Mouse (Mus musculus): ENCODE measurements at regions not wholly inside any gene's neighbourhood (a gene's known extent, or its start where the extent isn't known, plus 50 kb on each side); places are given as distances from the start of the nearest gene placed in this dataset.
"Not testable (repeated sequence)": the region's sequence is repeated elsewhere in the genome, so short reads cannot be mapped to it uniquely, and the experiment has no call there.

DNA sequence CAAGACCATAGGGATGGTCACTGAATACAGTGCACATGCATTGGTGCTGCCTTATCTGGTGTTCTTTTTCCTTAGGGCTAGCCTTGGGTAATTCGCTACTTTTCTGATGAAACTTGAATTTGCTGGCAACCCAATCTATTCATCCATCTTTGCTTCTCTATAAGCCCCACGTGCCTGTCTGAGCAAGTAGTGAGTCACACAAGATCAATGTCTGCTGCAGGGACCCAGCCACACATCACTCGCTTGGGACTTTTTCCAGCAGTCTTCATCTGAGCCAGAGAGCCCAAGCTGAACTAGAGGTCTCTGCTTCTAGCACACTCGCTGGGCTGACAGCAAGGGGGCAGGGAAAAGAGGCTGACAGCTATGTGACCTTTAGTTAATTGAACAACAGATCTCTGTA is 464.3 kb upstream of the Nmur2 start:
- no peak for DNase-seq (ENCODE audit: low spot score in 2 of 2)

GRCm38 (mm10) chr11:56514941-56515340 is 474.1 kb upstream of the Nmur2 start:
- DNase-seq (ENCODE audit: low spot score in 2 of 2), result no peak

GRCm38 (mm10) chr11:56518486-56518885 is 477.7 kb upstream of the Nmur2 start:
- no peak for DNase-seq (ENCODE audit: low spot score in 2 of 2)

DNA sequence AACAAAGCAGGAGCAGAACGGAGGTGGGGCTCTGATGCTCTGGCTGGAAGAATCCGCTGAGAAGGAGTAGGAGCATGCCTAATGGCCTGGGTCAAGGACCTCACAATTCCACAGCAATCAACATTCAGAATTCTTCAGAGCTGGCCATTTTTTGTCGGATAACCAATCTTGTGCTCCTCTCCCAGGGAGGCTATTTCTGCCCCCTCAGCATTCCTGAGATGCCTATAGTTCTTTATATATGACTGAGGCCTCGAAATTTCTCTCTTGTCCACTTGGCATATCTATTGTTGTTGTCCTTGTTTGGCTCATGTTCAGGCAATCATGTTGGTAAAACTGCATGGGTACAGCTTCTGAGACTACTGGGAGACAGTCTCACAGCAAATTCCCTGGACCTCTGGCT is 460.5 kb upstream of the Gria1 start:
- DNase-seq (ENCODE audit: low spot score in 2 of 2), result no peak

DNA sequence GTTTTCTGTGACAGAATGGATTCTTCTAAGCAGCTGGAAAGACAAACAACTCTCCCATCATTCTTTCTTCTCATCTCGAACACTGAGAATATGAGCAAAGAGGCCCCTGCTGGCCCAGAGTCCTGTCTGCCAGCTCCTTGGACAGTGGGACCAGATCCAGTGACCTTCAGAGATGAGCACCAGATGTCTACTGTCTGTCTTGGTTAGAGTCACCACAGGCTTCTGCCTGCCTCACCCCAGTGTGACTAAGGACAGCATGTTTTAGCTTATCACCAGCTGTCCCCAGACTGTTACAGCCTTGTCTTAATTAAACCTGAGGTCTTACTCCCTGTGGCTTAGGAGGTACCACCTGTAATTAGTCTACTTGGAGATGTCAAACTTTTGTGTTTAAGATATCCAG is 454.9 kb upstream of the Gria1 start:
- DNase-seq (ENCODE audit: low spot score in 2 of 2), result no peak

DNA sequence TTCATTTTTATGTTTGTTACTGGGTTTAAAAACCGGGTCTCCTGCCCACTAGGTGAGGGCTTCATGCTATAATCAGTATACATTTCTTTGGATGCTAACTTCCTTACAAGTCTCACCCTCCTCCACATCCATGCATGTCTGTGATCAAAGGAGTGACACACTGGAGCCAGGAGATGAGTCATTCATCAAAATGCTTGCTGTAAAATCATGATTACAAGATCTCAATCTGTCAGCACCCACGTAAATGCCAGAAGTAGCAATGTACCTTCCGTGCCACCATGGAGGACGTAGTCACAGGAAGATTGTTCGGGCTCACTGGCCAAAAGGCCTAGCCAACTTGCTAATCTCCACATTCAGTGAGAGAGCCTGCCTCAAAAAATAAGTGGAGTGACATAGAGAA is 431.2 kb upstream of the Gria1 start:
- peak in 1 of 2 experiments; percentile 8 for DNase-seq (ENCODE audit: low spot score in 2 of 2)

GRCm38 (mm10) chr11:56583054-56583453 is 428.1 kb upstream of the Gria1 start:
- no peak for DNase-seq (ENCODE audit: low spot score in 2 of 2)

DNA sequence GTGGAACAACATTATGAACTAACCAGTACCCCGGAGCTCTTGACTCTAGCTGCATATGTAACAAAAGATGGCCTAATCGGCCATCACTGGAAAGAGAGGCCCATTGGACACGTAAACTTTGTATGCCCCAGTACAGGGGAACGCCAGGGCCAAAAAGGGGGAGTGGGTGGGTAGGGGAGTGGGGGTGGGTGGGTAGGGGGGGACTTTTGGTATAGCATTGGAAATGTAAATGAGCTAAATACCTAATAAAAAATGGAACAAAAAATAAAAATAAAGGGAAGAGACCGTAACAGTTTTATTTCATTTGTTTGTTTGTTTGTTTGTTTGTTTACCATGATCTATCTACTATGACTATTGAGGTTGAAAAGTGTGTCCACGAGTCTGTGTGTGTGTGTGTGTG is 417.8 kb upstream of the Gria1 start:
- not testable (repeated sequence) for DNase-seq (ENCODE audit: low spot score in 2 of 2)

DNA sequence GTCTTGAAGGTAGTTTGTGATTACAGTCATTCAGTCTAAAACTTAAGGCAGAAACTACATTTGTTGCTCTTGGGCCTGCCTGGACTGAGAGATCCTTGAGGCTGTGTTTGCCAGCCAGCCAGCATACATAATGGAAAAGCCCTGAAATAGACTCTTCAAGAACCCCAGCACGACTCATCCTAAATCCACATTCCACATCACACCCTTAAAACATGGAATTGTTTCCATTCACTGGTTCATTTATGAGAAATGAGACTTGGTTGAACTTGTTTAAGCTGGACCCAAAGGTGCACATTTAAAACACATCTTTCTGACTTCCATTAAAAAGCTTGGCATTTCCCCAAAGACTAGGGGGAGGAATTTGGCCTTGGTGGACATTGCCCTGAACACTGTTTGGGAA is 407.4 kb upstream of the Gria1 start:
- DNase-seq (ENCODE audit: low spot score in 2 of 2), result no peak

DNA sequence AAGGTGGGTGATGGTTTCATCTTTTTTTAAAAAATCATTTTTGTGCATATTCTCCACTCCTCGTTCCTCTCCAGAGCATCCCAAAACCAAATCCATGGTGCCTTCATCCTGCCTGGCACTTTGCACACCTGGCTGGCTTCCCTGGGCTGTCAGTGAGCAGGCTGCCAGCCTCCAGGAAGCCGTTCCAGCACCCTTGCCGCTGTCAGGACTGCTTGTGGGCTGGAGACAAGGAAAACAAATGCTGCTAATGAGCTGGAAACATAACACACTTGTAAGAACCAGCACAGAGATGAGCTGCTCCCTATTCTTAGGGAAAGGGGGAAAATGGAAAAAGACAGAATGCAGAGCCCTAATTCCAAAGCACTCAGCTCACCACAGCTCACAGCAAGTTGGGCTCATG is 383.5 kb upstream of the Gria1 start:
- DNase-seq (ENCODE audit: low spot score in 2 of 2), result no peak

DNA sequence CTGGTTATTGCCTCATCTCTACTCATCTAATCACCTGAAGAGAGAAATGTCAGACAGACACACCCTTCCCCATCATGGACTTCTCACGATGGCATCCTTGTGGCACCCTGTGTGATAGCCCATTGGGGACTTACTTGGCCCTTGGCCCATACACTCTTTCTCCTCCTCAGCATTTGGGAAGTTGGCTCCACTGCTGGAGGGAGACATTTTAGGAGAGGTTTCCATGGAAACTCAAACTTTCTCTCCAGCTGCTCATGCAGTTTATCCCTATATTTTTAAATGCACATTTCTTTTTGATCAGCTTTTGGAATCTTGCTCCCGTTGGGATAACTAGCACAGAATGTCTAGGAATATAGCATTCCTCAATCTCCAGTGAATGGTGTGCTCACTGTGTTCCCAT is 377.7 kb upstream of the Gria1 start:
- DNase-seq (ENCODE audit: low spot score in 2 of 2), result no peak

DNA sequence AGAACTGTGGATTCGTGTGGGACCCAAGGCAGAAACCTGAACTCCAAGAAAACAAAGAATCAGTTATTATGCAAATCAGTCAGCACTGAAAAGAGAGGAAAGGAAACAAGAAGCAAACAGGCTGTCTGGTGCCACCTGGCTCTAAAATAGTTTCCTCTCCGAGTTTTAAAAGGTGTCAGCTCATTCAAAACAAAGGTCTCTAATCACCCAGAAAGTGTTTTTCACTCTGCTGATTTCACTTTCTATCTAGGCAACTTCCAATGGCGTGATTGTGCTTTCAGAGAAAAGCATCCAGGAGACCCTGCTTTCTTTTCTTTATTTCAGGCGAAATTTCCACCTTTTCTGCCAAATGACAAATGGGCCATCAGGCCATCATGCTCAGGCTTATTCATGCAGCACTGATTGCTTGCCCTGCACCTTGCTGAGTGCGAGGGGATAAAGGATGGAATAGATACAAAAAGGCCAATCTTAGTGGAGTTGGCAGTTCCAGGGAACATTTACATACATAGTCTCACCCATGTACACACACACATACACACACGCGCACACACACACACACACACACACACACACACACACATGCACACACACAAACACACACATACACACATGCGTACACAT is 374.5 kb upstream of the Gria1 start:
- no peak for DNase-seq (ENCODE audit: low spot score in 2 of 2)

DNA sequence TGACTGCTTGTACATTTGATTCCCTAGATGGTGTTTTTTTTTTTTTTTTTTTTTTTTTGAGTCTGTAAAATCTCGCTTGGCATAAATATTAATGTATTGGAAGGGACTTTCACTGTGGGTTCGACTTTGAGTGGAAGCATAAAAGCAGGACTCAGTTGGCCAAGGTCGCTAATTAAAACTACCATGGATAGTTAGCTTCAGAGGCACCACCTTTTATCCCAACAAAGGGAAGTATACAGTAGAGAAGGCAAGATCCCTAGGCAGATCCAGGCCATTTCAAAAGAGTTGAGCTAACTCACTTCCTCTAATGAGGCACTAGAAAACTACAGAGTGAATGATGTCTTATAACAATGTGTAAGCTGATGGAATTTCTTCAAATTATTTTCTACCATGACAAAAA is 369.5 kb upstream of the Gria1 start:
- no peak for DNase-seq (ENCODE audit: low spot score in 2 of 2)
